Mouse (Mus musculus) layer of hippocampus, postnatal 25 days (tissue): Measurements from ENCODE around the gene Pif1. TPM values are rescaled to one million over a fixed set of nuclear protein-coding genes. Genes with fewer than 3 reads are reported as not detected.

Experiments
- DNase-seq, 2 experiments: peaks; one replicate each; pipeline ENCODE4 v3.0.0; 2022; ENCODE audit warnings: mixed read lengths in 2 of 2, low spot score in 1 of 2; ENCODE audit errors: extremely low spot score in 1 of 2
- total RNA-seq, 2 experiments: library from RNA; stranded (reverse); gene quantifications; 2 replicates each; pipeline ENCODE4 v1.2.3; 2021

The Pif1 gene
- total RNA-seq = under 1 TPM; 0.07 to 0.19 TPM

DNA sequence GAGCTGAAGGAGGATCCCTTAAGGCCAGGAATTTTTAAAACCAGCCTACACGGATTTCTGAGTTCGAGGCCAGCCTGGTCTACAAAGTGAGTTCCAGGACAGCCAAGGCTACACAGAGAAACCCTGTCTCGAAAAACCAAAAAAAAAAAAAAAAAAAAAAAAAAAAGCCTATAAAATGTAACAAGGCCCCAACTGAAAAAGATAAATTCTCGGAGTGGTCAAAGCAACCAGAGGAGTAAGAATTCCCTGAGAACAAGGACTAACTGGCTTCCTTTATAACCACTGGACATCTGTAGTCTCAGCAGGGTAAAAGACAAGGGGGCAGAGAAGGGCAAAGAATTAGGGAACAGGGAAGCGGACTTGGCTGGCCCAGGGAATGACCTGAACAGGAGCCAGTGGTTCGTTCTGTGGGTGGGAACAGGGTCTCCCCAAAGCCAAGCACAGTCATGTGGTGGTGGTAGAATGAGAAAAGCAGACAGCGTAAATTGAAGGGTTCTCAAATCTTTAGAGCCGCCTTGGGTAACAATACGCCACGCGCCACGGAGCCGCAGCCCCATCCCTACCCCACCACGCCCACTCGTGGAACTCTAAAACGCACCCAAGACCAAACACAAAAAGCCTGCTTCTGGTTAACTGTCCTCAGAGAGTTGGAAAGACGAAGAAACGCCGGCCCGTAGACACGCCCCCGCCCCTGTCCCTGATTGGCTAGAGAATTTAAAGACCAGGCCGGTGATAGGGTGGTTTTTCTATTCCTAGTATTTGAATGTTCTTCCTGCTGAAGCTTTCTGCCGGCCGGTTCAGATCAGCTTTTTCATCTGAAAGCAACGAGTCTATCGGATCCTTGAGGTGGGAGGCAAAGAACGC is at the start of gene Pif1:
Gene Pif1, plus strand, starts transcription at position 755 of the 864 bp plus-strand sequence.
- DNase-seq = peak; percentile 46 to 60

DNA sequence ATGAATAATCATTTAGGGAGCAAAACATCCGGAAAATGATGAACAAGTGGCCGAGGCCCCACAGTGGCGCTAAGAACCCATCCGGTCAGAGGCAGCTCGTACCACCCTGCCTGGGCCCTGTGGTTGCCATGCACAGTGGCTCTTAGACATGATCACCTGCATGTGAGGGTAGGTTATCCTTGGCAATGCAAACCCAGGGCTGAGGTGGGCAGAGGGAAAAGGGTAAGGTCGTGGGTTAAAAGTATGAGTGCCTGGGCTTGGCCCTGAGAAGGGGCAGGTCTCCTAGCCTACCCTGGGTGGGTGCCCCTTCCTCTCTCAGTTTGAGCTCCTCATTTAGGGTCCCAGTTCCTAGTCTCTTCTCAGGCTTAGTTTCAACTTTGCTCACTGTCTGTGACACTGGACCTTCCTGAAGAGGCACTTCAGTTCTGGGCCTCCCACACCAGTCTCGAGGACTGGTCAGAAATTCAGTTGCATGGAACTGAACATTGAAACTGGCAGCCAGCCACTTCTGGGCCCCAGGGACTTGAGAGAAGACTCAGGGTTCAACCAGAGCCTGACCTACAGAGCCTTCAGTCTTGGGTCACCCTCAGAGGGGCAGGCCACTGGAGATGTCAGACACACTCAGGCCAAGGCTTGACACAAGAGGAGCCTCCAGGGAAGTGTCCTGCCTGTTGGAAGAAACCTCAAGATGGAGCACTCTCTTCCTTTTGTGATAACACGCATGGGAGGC is 48.9 kb upstream of the Pif1 start:
- no peak for DNase-seq

DNA sequence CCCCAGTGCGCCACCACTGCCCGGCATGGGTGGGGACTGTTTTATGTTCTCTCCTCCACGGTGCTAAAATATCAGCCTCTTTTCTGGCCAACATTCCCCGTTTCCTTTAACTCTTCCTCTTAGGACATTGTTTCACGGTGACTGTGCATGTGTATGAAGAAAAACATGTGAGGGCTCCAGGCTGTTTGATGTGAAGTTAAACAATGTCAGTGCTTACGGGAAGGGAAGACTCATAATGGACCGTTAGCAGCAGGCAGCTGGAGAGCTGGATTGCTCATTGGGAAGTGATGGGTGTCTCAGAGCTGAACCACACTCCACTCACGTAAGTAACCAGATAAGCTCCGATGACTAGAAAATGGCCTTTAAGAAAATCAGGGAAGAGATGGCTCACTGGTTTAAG is 47.3 kb upstream of the Pif1 start:
- no peak for DNase-seq

DNA sequence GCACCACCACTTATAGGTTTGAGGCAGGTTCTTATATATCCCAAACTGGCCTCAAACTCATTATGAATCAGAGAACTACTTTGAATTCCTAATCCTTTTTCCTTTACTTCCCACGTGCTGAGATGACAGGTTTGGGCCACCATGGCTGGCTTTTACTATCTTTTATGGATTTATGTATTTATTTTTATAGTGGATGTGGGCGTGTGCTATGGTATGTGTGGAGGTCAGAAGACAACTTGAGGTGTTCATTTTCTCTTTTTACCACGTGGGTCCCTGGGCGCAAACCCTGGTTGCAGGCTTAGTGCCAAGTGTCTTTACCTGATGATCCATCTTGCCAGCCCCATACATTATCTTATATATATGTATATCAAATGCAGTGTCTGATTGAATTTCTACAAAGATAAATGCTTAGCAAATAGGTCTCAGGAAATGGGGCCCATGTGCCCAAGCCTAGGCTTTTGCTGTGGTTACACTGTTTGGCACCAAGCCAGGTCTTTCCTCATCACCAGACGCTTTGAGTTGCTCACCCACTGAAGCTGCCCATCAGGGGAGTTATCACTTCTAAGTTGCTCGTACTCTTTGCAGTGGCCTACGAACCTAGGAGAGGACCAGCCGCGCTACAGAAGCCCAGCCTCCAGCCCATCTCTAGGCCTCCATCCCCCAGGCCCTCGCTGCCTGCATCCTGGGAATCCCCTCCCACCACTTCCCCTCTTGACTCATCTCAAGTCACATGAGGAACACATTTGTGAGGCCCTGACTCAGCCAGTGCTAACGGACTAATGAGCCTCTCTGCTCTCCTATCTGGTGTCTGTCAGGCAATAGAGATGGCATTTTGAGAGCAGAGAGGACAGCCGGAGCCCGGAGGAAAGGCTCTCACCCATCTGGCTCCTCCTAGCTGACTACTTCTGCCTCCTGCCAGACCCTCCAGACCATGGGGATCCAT is 45.6 kb upstream of the Pif1 start:
- no peak for DNase-seq

DNA sequence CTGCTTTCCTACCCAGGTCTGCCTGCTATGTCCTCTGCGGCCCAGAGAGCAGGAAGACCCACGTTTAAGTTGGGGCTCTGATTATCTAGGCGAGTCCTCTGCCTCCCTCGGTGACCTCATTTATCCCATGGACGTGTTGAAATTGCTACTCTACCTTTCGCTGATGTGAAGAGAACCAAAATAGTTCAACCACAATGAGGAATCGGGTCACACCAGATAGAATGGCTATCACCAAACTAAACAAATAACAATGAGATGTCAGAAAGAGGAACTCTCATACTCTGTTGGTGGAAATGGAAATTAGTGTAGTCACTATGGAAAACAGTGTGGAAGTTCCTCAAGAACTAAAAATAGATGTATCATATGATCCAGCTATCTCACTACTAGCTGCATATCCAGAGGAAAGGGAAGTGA is 44.8 kb upstream of the Pif1 start:
- DNase-seq = no peak

DNA sequence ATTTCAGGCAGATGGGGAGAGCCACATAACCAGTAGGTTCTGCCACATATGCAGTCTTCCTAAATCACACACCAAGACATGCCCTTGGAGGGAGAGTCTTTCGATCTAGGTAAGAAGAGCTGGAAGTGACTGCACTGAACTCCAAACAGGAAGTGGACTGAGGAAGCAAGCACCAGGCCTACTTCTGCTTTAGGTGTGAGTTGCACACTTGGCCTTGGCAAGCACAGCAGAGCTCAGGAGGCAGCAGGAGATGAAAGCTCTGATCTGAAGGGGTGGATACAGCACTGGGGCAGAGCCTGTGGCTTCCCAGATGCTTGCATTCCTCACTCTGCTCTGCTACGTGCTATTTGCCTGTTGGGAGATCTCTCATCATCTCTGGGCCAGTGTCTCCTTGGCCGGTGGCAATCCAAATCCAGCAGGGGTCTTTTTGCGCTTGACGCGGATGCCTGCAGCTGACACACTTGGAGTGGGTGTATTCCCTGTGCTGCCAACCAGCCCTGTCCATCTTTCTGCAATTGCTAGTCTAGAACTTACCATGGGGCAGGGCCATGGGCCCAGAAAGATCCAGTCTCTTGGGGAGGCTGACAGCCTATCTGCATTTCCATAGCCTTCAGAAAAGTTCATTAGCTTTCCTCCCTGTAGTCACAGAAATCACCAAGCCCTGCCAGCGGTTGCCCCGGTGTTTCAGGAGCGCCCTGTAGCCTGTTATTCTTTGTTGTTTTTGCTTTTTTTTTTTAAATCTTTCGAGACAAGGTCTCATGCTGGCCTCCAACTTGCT is 41.1 kb upstream of the Pif1 start:
- no peak for DNase-seq

DNA sequence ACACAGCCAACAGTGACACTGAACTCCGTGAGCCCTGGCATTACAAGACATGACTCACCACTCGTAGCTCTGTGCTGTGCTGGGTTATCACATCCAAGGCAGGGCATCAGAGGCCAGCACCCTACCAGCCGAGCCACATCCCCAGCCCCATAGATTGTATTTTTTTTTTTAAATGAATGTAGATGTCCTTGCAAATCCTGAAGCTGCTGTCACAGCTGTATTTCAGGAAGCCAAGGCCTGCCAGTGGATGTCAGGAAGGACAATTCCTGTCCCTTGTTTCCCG is 40.6 kb upstream of the Pif1 start:
- DNase-seq = no peak

DNA sequence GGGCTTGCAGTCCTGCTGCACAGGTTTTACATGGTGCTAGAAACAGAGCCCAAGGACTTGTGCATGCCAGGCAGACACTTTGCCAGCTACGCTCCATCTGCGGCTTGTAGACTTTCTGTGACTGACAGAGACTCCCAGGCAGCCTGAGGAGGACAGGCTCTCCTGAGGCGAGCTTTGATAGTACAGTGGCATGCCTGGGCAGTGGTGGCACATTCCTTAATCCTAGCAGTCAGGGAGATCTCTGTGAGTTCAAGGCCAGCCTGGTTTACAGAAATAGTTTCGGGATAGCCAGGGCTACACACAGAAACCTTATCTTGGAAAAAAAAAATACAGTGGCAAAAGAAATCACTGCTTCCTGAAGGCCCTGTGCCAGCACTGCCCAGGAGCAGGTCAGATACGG is 39.8 kb upstream of the Pif1 start:
- no peak for DNase-seq

DNA sequence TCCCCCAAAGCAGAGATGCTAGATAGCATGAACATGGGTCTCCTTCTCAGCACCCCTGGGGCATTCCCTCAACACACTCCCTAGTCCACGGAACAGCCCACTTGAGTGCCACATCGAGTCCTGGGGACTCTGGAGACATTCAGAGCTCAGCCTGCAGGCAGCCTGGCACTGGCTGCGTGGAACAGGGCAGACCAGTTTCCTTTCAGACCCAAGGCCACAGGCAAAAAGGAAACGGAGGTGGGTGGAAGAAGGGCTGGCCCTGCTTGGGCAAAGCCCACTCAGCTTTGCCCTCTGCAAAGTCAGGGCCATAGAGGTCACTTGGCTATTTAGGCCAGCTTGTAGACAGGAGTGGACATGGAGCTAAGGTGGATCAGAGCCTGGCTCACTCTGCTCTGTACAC is 39.1 kb upstream of the Pif1 start:
- DNase-seq = no peak

DNA sequence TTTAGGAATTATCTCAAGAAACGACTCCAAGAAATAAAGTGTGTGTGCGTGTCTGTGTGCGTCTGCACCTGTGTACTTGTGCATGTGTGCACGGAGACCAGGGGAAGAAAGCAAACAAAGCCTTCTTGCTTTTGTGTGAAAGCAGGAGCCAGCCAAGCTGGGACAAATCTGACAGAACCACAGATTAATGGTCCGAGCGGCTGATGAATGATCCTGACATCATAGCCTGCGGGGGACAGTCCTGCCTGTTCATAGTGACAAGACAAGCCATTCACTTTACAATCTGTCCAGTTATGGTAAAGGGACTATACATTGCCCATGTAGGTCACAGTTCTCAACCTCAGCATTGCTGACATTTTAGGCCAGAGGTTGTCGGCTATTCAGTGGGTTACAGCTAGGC is 38.6 kb upstream of the Pif1 start:
- no peak for DNase-seq

DNA sequence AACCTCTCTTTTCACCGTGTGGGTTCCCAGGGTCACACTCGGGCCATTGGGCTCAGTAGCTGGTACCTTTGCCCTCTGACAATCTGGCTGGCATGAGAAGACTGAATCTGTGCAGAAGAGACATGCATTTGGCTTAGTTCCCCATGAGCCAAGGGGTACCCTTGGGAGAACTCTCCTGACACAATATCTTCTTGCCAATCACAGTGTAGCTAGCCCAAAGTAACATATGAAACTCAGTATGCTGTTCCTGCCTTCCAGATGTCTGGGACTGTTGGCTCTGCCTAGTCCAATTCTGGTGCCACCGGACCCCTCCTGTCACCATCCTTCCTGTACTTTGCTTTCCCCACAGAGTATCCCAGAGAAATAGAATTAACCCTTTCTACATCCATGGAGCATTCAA is 37.8 kb upstream of the Pif1 start:
- DNase-seq = no peak

DNA sequence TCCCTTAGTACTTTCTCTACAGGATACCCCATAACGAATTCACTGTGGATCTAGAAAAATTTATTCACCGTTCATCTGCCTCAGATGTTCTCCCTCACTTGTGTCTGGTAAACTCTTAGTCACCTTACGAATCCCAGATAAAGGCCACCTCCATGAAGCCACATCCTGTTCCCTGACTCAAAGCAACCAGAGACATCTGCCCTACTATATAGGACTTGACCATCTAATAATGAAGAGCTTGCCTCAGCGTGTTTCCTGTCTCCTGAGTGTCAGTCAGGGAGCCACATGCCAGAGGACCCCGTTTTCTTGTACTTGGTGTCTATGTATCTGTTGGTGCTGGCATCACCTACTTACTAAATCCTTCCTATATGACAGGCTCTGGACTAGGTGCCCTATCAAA is 37.3 kb upstream of the Pif1 start:
- no peak for DNase-seq

DNA sequence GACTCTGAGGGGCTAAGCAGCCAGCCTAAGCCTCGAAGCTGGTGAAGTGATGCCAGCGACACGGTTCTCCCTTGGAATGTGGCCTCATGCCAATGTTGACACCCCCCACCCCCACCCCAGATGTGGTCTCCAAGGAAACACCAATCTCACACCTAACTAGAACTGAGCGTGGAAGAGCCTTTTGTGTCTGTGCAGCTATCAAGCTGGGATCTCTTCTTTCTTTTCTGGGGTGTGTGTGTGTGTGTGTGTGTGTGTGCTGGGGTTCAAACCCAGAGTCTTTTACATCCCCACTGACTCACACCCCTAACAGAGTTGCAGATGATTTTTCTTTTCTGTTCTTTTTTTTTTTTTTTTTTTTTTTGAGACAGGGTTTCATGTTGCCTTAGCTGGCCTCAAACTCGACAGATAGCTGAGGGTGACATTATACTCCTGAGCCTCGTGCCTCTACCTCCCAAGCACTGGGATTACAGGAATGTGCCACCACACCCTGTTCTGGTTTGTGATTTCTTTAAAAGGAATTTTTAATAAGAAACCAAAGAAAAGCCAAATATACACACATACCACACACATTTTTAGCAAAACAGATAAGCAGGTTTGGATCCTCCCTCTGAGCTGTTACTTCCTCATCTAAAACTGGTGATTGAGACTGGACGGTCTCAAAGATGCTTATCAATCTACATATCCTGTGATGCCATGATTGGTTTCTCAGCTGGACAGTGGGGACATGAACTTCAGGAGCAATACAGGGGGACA is 36.7 kb upstream of the Pif1 start:
- no peak for DNase-seq

DNA sequence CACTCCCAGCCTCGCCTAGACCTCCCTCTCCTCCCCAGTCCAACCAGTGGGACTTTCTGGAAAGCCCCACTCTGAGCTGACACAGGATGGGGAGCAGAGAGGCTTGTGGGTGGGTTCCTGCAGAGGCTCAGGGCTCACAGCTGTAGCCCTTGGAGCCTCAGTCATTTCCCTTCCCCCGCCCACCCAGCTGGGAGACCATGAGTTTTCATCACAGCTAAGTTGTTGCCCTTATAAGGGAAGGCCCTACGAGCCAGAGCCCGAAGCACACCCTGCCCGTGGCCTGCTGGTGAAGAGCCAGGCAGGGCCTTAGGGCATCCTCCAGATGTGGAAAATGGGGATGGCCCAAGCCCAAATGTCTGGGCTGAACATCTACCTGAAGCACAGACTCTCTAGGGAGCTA is 35.9 kb upstream of the Pif1 start:
- no peak for DNase-seq

DNA sequence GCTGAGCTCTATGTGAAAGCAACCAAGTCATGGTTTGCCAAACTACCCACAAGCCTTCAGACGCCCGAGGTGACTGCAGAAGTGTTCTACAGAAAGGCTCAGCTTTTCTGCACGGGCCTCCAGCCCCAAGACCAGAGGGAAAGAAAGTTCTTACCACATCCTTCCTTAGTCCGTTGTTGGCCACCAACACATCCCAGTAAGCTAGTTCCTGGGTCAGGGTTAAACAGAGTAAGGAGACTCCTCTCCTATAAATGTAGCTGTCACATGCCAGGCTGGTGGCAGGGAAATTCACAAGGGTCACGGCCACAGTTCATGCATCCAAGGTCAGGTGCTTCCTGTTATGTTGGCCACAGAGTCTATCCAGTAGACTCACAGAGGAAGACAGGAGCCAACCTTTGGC is 34.8 kb upstream of the Pif1 start:
- no peak for DNase-seq

DNA sequence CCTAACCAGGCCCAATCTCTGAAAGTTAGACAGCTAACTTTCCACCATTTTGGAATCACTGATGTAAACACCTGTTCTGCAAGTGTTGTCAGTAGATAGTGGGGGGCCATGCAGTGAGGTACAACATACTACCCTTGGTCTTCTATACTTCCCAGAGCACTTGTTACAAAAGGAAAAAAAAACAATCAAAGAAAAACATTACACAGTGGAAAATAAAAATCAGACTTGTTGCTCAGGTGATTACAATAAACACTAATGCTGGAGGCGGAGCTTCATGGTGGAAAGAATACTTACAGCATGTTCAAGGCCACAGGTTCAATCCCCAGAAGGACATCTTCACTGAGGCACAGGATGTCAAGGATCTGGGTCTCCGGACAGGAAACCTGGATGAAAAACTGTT is 34.2 kb upstream of the Pif1 start:
- DNase-seq = no peak

DNA sequence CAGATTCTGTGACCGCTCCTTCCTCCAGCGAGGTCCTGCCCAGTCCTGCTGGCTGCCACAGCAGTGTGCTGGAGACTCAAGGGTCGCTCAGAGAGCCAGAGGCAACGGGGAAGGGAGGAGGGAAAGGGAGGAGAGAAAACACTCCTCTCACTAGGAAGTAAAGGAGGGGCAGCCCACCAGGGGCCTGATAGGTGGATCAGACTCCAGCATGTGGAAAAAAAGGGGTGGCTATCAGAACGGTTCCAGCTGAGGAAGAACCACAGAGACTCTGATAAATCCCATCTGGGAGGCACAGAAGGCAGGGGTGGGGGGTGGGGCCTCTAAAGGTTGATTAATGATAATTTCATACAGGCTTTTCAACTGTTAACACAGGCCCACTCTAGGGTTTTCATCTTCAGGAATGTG is 32.0 kb upstream of the Pif1 start:
- no peak for DNase-seq

DNA sequence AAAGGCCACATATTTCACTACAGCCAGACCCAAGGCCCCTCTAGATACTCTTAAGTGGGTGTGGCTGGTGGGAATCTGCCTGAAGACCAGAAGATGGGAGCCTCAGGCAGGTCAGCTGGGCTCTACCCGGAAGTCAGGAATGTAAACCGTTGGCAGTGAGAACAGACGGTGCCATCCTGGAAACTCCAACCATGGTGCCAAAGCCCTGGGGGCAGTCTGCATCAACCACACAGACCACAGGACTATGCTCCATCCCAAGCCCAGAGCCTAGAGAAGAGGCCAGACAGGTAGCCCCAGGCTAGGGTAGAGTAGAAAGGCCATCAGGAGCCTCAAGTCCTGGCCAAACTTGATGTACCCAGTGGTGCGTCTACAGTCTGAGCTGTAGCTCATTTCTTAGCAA is 31.3 kb upstream of the Pif1 start:
- no peak for DNase-seq

DNA sequence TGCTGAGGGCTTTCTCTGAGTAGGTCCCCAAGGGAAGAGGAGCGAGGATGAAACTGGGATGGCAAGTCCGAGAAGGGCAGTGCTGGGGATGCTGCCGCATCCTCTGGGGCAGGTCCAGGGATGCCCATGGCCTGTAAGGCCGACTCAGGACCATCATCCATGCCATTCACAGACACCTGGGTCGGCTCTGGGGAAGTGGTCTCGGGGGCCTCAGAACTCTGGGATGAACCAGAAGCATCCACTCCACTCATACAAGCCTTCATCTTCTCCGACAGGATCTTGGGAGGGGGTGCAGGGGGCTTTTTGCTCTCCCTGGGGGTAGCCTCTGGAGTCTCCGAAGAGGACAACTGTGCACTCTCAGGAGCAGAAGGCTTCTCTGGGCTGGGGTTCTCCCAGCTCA is 30.6 kb upstream of the Pif1 start:
- DNase-seq = no peak

DNA sequence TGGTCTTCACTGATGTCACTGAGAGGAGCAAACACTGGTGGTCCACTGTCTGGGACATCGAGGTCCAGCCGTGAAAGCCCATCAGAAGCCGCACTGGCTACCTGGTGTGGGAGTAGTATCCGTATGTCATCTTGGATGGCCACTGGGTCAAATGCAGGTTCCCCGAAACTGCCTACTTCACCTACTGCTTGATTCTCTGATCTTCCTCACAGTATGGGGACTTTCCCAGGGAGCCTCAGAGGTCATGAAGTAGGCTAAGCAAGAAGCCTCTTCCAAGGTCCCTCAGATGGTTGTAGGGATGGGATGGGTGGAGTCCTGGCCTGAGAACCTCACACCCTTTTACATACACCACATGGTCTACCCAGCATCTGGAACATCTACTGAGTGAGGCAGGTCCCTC is 30.0 kb upstream of the Pif1 start:
- no peak for DNase-seq
